Mouse (Mus musculus) midbrain, embryonic 16.5 days (tissue): ENCODE data around the gene Pqlc3. TPM values are rescaled to one million over a fixed set of nuclear protein-coding genes. Genes with fewer than 3 reads are reported as not detected.
A peak's percentile ranks its signal among the peaks of the same experiment; 100 is the strongest.

Experiments used
- ATAC-seq: fragments of 200-750 bp; cut with Nextera tagmentation; 2 replicates; pipeline ENCODE4 v1.8.0; 2017; ENCODE audit warnings: moderate TSS enrichment
- H3K27ac ChIP-seq: fragments of 300-500 bp; sonication (generic); 2 replicates; pipeline ENCODE4 v1.5.1; 2014; ENCODE audit warnings: mild to moderate bottlenecking, low read length, mixed read lengths
- H3K27me3 ChIP-seq: fragments of 300-500 bp; sonication (generic); 2 replicates; pipeline ENCODE4 v1.6.1; 2014; ENCODE audit warnings: low read depth, low read length, mixed read lengths; ENCODE audit not compliant: control insufficient read depth, insufficient read depth
- H3K36me3 ChIP-seq: fragments of 300-500 bp; sonication (generic); 2 replicates; pipeline ENCODE4 v1.6.1; 2014; ENCODE audit warnings: mild to moderate bottlenecking, low read length, moderate library complexity, mixed read lengths; ENCODE audit not compliant: control insufficient read depth, insufficient read depth
- H3K4me1 ChIP-seq: fragments of 300-500 bp; sonication (generic); 2 replicates; pipeline ENCODE4 v1.6.1; 2014; ENCODE audit warnings: mild to moderate bottlenecking, low read length, mixed read lengths; ENCODE audit not compliant: control insufficient read depth, insufficient read depth
- H3K4me2 ChIP-seq: fragments of 300-500 bp; sonication (generic); 2 replicates; pipeline ENCODE4 v1.6.1; 2014; ENCODE audit warnings: mild to moderate bottlenecking, low read length, mixed read lengths
- H3K4me3 ChIP-seq: fragments of 300-500 bp; sonication (generic); 2 replicates; pipeline ENCODE4 v1.5.1; 2014; ENCODE audit warnings: low read depth, mild to moderate bottlenecking, low read length, moderate library complexity, mixed read lengths
- H3K9ac ChIP-seq: fragments of 300-500 bp; sonication (generic); 2 replicates; pipeline ENCODE4 v1.6.1; 2014; ENCODE audit warnings: low read depth, low read length, mixed read lengths
- H3K9me3 ChIP-seq: fragments of 300-500 bp; sonication (generic); replicated peaks from 2 replicates; pipeline ENCODE4 v1.6.1; 2014; ENCODE audit warnings: mild to moderate bottlenecking, low read length, mixed read lengths; ENCODE audit not compliant: control insufficient read depth, poor library complexity, severe bottlenecking
- WGBS: fragments of 180-500 bp; shearing (Covaris S2); extraction: QIAGEN DNeasy Blood & Tissue Kit; methylation state at CpG from one replicate; pipeline ENCODE4 v1.1.7; 2014; 5-methylcytosine and 5-hydroxymethylcytosine counted together
- polyA plus RNA-seq: library from polyadenylated mRNA; unstranded; fragments of >200 nt; fragmentation: Nextera tagmentation; extraction: Ambion mirVana; gene quantifications from 2 replicates; pipeline ENCODE4 v1.2.1, GENCODE M21; 2015

The Pqlc3 gene
- polyA plus RNA-seq, 1 experiment from 2014 or later: 1.3 TPM

GRCm38 (mm10) chr12:17012067-17012899 lies 12.1 kb upstream of the Pqlc3 start:
- 90% methylated on average over 2 of the region's 2 CpGs for WGBS
- no peaks in the 10 kb centered on the region for H3K27me3 ChIP-seq
- no peak overlapping the region for H3K4me3 ChIP-seq
- no peak overlapping the region for H3K9ac ChIP-seq
- H3K27ac ChIP-seq: no peak overlapping the region
- ATAC-seq: peak; percentile 30
- H3K4me1 ChIP-seq: peaks cover 7% of the 10 kb centered on the region; the same call in 1 of the 2 replicates
- H3K9me3 ChIP-seq: no peaks in the 10 kb centered on the region
- no peaks in the 10 kb centered on the region for H3K36me3 ChIP-seq
- H3K4me2 ChIP-seq: no peak overlapping the region

- H3K9ac ChIP-seq: peak within 1 kb of the TSS; percentile 46; the same call in 1 of the 2 replicates
- H3K4me3 ChIP-seq: peak within 1 kb of the TSS; percentile 39
- 7% methylated on average over 29 of the region's 29 CpGs for WGBS
- no peak within 1 kb of the TSS for H3K27ac ChIP-seq
- no peaks in the 10 kb centered on the region for H3K36me3 ChIP-seq
- peak; percentile 72 for ATAC-seq
- H3K27me3 ChIP-seq: no peaks in the 10 kb centered on the region
- no peaks in the 10 kb centered on the region for H3K9me3 ChIP-seq
- peaks cover 7% of the 10 kb centered on the region; the same call in 1 of the 2 replicates for H3K4me1 ChIP-seq
- H3K4me2 ChIP-seq: peak within 1 kb of the TSS; percentile 68
Measured at GRCm38 (mm10) chr12:17011100-17011870, 11.1 kb upstream of the Pqlc3 start, which contains the start of gene 2410004P03Rik. TSS of gene 2410004P03Rik (minus strand) at chr12:17011727.

- H3K9me3 ChIP-seq: no peaks in the 10 kb centered on the region
- H3K27ac ChIP-seq: no peak overlapping the region
- peaks cover 7% of the 10 kb centered on the region; the same call in 1 of the 2 replicates for H3K4me1 ChIP-seq
- no peak overlapping the region for H3K4me2 ChIP-seq
- H3K9ac ChIP-seq: no peak overlapping the region
- no peak for ATAC-seq
- no peaks in the 10 kb centered on the region for H3K27me3 ChIP-seq
- H3K36me3 ChIP-seq: no peaks in the 10 kb centered on the region
- WGBS: 95% methylated on average over 6 of the region's 6 CpGs
- no peak overlapping the region for H3K4me3 ChIP-seq
Measured at GRCm38 (mm10) chr12:17009466-17009865, 9.3 kb upstream of the Pqlc3 start.

DNA sequence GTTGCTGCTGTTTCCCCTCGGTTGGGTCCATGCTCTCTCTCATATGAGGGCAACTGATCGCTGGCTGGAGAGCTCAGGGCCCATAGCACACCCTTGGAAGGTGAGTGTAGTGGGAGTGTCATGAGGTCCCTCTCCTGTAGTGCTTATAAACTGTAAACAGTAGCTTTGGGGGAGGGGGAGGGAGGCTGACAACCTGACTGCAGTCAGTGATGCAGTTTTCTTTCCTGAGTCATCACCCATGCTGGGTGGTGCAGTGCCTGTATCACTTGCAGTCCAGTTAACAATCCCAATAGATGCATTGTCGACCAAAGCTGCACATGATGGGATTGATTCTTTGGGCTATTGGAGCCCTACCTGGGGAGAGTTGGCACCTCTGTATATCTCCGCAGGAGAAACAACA lies 1.0 kb upstream of the Pqlc3 start:
- peaks cover 26% of the 10 kb centered on the region for H3K27me3 ChIP-seq
- WGBS: 65% methylated on average over 4 of the region's 4 CpGs
- ATAC-seq: no peak

DNA sequence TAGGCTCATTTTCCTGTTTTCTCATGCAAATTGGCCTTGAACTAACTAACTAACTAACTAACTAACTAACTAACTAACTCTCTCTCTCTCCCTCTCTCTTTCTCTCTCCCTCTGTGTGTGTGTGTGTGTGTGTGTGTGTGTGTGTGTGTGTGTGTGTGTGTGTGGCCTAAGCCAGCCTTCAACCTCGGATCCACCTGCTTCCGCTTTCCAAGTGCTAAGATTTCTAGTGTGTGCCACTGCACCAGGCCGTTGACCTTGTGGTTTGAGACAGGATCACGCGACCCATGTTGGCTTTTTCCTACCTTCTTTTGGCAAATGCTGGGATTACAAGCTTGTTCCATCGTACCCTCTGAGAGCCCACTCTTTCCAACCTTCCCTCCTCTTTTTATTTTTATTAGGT lies 420 bp upstream of the Pqlc3 start:
- no peak overlapping the region for H3K4me2 ChIP-seq
- WGBS: 54% methylated on average over 6 of the region's 6 CpGs
- no peak overlapping the region for H3K27ac ChIP-seq

More for the DNA sequence above, 1.0 kb upstream of the Pqlc3 start:
- Histone ChIP-seq H3K9ac (no peak overlapping the region), H3K4me2 (no peak overlapping the region), H3K36me3 (no peaks in the 10 kb centered on the region), H3K4me1 (peaks cover 9% of the 10 kb centered on the region; the same call in 1 of the 2 replicates), H3K9me3 (no peaks in the 10 kb centered on the region), H3K4me3 (no peak overlapping the region), H3K27ac (no peak overlapping the region)

DNA sequence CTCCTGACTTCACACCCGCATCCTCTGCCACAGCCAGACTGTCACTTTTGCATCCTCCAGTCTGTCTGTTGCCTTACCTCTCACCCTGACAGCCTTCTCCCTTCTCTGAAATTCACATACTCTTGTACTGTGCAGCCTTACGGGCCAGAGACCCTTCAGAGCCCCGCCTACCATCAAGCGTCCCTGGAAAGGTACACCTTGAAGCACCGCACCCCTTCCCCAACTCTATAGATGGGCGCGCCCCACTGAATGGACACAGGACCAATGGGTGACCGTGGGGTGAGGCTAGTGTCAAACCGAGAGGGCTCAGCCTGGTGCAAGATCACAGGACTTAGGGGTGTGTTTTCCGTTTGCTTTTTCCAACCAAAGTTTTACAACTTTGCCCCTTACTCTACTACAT lies 1.1 kb downstream of the Pqlc3 start:
- no peaks in the 10 kb centered on the region for H3K9me3 ChIP-seq
- no peaks in the 10 kb centered on the region for H3K36me3 ChIP-seq
- peaks cover 26% of the 10 kb centered on the region for H3K27me3 ChIP-seq
- H3K4me2 ChIP-seq: peak overlapping the region; percentile 97
- H3K4me3 ChIP-seq: peak overlapping the region; percentile 48
- peaks cover 9% of the 10 kb centered on the region; the same call in 1 of the 2 replicates for H3K4me1 ChIP-seq
- 6% methylated on average over 10 of the region's 10 CpGs for WGBS
- no peak overlapping the region for H3K9ac ChIP-seq
- H3K27ac ChIP-seq: no peak overlapping the region
- 0 out of 2 replicates have a peak, but pooled peaks have one; percentile 13 for ATAC-seq

More for the DNA sequence above, 420 bp upstream of the Pqlc3 start:
- ATAC-seq: no peak
- Histone ChIP-seq H3K4me1 (peaks cover 9% of the 10 kb centered on the region; the same call in 1 of the 2 replicates), H3K9me3 (no peaks in the 10 kb centered on the region), H3K4me3 (no peak overlapping the region), H3K27me3 (peaks cover 26% of the 10 kb centered on the region), H3K36me3 (no peaks in the 10 kb centered on the region), H3K9ac (no peak overlapping the region)

DNA sequence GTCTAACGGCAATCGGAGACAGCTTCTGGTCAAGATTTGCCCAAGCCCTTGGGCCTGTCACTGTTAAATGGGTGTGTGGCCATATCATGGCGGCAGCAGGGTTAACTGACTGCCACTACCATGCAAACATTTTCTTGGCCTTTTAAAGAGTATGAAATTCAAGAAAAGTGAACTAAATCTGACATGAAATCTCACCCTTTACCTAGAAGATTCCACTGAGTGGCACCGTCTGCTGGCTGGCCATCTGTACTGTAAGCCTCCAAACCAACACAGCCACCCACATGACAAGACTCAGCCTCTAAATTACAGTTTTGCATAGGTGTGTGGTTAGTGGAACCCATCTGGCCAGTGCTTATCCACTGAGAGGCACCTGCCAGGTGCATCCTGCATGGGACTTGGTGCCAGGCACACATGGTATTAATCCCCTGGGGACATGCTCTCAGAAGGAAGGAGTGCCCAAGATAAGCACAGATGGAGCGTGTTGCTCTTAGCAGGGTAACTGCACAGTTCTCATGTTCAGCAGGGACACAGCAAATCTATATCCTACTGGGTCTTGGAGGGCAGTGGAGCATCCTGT lies 3.2 kb downstream of the Pqlc3 start:
- WGBS: 95% methylated on average over 5 of the region's 5 CpGs
- Histone ChIP-seq H3K9ac (no peak overlapping the region), H3K4me3 (no peak overlapping the region), H3K9me3 (no peaks in the 10 kb centered on the region), H3K27me3 (peaks cover 26% of the 10 kb centered on the region), H3K4me2 (no peak overlapping the region), H3K27ac (no peak overlapping the region), H3K36me3 (no peaks in the 10 kb centered on the region), H3K4me1 (peaks cover 9% of the 10 kb centered on the region; the same call in 1 of the 2 replicates)
- no peak for ATAC-seq

- Histone ChIP-seq H3K4me1 (peaks cover 9% of the 10 kb centered on the region; the same call in 1 of the 2 replicates), H3K4me3 (no peak overlapping the region), H3K4me2 (no peak overlapping the region), H3K36me3 (no peaks in the 10 kb centered on the region), H3K9ac (no peak overlapping the region), H3K27ac (no peak overlapping the region), H3K9me3 (no peaks in the 10 kb centered on the region), H3K27me3 (peaks cover 26% of the 10 kb centered on the region)
- WGBS: 82% methylated on average over 5 of the region's 5 CpGs
- ATAC-seq: no peak
Measured at GRCm38 (mm10) chr12:16996281-16996680, 3.9 kb downstream of the Pqlc3 start.
